Mouse (Mus musculus) cerebellum, postnatal 14 days (tissue): ENCODE results near the gene Dnah10.
A peak's percentile ranks its signal among the peaks of the same experiment; 100 is the strongest.

ENCODE experiments used
- DNase-seq, 2 experiments: peaks; one replicate each; pipeline ENCODE4 v3.0.0; 2021; ENCODE audit warnings: mixed read lengths in 2 of 2

Gene Dnah10

DNA sequence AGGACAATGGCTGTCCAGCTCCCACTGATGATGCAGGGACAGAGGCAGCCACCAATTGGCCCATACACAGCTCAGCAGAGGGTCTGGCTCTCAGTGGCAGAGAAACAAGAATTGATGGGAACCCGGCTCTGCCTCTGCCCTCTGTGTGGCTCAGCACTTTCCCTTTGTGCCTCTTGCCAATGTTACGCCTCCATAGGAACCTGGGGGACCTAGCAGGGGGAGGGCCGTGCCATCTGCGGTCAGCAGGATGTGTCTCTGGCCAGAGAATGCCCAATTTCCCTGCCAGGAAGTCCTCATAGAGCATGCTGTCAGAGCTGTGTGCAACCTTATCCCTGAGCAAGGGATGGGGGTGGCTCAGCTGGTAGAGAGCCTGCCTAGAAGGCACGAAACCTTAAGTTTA lies 89.9 kb downstream of the Dnah10 start:
- DNase-seq: peak; percentile 84 to 91

GRCm38 (mm10) chr5:124817050-124817449 lies 92.2 kb downstream of the Dnah10 start:
- peak; percentile 52 to 71 for DNase-seq

- peak; percentile 69 to 79 for DNase-seq
Measured at GRCm38 (mm10) chr5:124822128-124822894, 97.4 kb downstream of the Dnah10 start.

DNA sequence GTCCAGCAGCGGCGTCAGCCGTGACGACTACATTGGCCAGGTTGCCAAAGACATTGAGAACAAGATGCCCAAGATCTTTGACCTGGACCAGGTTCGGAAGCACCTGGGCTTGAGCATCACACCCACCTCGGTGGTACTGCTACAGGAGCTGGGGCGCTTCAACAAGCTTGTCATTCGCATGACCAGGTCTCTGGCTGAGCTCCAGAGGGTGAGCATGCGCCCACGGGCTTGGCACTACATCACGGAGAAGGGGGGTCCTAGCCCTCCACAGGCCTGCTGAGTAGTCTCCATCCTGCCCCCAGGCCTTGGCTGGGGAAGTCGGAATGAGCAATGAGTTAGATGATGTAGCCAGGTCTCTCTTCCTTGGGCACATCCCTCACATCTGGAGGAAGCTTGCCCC lies 105.4 kb downstream of the Dnah10 start:
- peak; percentile 85 to 88 for DNase-seq

- DNase-seq: peak; percentile 74 to 89
Measured at GRCm38 (mm10) chr5:124835218-124835617, 110.3 kb downstream of the Dnah10 start.

- DNase-seq: peak in 1 of 2 experiments; percentile 51
Measured at GRCm38 (mm10) chr5:124836075-124836474, 111.2 kb downstream of the Dnah10 start.

DNA sequence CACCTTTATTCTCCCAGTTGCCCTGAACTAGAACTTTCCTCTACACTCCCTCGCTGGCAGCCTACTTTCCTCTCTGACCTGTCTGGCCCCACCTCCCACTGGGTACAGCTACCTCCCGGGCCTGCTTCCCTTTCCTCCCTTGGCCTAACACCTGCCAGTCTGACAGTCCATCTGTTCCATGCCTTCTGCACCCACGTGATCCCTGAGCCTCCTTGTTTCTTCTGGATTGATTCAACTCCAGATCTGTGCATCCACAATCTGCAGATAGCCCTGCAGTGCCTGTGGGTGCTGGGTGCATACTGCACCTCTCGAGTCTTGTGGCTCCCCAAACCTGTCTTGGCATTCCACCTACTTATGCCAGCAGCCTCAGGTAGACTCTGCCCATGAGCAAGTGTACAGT lies 111.7 kb downstream of the Dnah10 start:
- DNase-seq: peak; percentile 72 to 86

DNA sequence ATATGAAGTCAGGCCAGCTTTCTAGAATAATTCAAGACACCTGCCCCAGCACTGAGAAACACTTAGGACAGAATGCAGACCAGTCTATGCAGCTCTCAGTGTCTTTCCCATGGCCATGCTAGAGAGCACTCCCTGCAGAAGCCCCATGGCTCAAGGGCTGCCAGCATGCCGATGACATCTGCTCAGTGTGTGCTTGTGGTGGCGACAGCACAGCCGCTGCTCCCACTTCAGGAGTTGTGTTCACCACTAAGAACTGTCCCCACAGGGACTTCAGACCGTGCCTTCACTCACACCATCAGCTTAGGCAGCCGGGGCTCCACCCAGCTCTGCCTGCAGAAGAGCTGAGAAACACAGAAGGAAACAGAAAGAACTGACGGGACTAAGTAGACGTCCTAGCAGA lies 115.3 kb downstream of the Dnah10 start:
- DNase-seq: no peak

DNA sequence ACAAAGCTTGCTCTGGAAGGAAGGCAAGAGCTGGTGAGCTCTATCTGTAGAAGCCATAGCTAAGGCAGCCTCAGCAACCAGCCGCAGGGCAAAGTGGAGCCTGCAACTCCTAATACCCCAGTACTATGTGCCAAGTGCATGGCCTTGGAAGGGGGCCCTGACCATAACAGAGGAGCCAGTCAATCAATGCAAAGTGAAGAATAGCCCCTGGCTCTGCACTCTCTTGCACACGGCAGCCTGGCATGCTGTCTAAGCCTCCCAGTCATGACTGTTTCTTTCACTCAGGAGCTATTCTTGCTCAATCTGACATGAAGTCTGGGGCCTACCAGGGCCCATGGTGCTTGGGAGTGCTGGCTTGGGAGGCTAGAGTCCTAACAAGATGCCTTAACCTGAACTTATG lies 115.8 kb downstream of the Dnah10 start:
- no peak for DNase-seq

DNA sequence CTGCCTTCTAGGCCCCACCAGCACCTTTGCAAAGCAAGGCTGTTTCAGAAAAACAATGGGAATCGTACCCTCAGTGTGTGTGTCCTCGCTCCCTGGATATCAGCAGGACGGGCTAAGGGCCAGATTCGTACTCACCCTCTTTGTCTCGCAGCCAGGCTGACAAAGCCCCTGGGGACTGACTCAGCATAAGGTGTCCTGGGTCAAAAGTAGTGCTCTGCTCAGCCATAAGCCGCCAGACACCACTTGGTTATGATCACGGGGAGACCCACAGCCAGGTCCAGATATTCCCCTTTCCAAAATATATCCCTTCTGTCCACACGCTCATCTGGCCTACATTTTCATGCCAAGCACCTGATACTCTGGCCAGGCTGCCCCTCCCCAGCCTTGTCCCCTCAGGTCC lies 118.5 kb downstream of the Dnah10 start:
- DNase-seq: peak; percentile 70 to 73

DNA sequence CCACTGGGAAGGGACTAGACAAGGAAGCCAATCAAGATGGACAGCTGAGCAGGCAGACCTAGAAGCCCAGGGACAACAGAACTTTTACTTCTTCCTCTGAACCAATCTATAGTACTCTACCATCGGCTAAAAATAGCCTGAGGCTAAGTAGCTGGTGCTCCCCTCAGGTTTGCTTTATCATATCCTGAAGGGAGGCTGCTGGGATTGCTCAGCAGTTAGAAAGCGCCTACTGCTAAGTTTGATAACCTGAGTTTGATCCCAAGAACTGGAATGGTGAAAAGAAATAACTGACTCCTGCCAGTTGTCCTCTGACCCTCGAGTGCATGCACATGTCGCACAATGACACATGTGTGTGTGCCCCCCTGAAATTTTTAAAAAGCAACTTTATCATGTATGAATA lies 120.0 kb downstream of the Dnah10 start:
- DNase-seq: no peak

- no peak for DNase-seq
Measured at GRCm38 (mm10) chr5:124847014-124847413, 122.1 kb downstream of the Dnah10 start.

GRCm38 (mm10) chr5:124848994-124849393 lies 124.1 kb downstream of the Dnah10 start:
- DNase-seq: no peak

GRCm38 (mm10) chr5:124851572-124851971 lies 126.7 kb downstream of the Dnah10 start:
- no peak for DNase-seq

DNA sequence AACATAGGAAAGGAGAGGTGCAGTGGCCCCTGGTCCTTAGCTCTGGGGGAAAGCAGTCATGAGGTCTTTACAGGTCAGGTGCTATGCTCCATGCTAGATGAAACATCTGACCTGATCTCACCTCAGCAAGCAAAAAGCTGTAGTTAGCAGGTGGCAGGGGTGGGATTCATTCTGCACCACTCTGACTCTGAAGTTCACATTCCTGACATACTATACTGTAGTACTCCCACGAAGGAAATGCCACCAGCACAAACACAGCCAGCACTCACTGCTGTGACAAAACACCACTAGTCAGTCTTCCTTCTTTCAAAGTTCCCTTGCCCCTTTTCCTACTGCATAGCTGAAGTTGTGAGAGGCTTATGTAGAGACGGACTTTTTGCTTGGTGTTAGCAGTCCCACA lies 127.4 kb downstream of the Dnah10 start:
- no peak for DNase-seq

- peak; percentile 79 to 81 for DNase-seq
Measured at GRCm38 (mm10) chr5:124853079-124853478, 128.2 kb downstream of the Dnah10 start.

GRCm38 (mm10) chr5:124854202-124854601 lies 129.3 kb downstream of the Dnah10 start:
- no peak for DNase-seq

DNA sequence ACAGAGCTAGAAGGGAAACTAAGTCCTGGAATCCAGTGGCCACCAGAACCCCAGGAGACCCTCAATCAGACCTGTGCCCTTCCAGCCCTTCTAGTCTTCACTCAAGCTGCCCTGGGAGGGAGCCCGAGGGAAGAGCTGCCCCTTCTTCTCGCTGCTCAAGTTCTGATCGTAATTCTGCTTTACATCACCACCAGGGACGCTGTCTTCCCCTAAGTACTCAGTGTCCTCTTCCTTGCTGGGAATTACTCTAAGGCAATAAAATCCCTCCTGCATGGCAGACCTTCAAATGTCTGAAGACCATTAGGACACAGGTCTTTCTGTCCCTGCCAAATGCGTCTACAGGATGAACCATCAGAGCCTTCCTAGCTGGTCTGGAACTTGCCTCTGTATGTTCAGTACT lies 135.1 kb downstream of the Dnah10 start:
- DNase-seq: peak; percentile 53 to 55

DNA sequence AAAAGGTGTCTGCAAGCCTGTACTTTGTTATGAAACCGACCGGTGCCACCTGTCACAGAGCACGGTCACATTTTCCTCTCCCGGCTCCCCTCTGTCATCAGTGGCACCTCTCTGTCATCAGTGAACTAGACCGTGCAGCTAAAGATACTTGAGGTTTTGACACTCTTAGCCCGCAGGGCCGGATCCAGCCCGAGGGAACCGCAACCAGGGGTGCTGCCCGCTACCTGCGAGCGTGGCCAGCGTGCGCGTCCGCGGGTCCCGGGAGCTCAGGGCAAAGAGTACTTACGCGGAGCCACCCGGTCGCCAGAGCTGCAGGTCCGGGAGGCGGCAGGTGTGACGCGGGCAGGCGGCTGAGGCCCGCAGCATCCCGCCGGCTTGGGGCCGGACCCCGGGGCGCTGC lies 136.6 kb downstream of the Dnah10 start:
- DNase-seq: peak; percentile 60 to 72

- DNase-seq: peak; percentile 99
Measured at GRCm38 (mm10) chr5:124862013-124862866, 137.4 kb downstream of the Dnah10 start, which contains the start of the genes Ccdc92 and Zfp664. Gene Ccdc92, minus strand, starts transcription at chr5:124862424. Gene Zfp664, plus strand, starts transcription at chr5:124862691.

DNA sequence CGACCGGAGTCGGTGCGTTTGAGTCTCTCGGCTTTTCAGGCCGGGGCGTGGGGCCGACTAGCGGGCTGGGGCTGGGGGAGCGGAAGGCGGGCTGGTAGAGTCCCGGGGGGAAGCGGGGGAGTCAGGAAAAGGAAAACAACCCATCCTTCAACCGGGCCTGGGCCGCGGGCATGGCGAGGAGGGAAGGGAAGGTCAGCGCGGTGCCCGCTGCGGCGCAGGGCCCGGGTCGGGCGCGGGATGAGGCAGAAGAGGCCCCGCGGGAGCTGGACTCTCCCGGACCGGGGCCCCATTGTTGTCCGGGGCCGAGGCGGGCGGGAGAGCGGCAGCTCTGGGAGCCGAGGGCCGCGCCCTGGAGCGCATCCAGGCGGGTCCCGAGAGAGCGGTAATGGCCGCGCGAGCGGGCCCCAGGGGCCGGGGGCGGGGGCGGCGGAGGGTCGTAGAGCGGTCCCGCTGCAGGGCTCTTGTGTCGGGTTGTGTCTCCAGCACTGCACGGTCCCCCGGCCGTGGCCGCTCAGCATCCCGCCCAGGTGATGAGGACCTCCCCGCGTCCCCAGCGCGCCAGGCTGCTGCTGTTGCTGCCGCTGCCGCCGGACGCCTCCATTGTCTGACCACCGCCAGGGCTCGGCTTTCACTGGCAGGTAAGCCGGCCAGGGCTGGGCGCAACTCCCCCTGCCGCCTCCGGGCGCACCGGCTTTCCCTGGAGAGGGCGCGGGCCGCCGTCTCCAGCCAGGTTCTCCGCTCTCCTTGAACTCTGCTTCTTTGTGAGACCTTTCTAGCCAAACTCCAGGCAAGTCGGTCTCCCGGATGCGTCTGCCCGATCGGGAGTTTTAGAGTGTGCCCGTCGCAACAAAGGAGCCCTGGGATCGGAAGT lies 138.2 kb downstream of the Dnah10 start:
- DNase-seq: peak; percentile 64 to 71

DNA sequence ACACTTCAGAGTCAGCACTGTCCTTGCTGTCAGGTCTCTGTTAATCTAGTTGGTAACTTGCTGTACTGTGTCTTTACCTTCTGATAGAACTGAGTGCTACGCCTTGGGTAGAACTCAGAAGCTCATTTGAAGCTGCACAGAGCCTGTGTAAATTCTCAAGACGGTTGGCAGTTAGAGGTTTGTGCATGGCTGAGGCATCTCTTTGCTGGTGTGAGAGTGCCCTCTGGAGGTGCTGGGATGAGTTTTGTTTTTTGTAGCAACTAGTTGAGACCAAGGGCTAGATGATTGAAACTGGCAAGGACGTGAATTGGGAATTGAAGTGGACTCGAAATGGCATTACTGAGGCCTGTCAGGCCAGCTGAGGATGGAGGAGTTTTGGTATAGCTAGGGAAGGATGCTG lies 144.1 kb downstream of the Dnah10 start:
- peak; percentile 88 to 89 for DNase-seq

- no peak for DNase-seq
Measured at GRCm38 (mm10) chr5:124872033-124872432, 147.1 kb downstream of the Dnah10 start.
